Mouse (Mus musculus) kidney, adult 18-20 months (tissue): ENCODE data around the gene Ttc36.

Experiments used
- DNase-seq: peaks from one replicate; pipeline ENCODE4 v3.0.0; 2021

Gene Ttc36

DNA sequence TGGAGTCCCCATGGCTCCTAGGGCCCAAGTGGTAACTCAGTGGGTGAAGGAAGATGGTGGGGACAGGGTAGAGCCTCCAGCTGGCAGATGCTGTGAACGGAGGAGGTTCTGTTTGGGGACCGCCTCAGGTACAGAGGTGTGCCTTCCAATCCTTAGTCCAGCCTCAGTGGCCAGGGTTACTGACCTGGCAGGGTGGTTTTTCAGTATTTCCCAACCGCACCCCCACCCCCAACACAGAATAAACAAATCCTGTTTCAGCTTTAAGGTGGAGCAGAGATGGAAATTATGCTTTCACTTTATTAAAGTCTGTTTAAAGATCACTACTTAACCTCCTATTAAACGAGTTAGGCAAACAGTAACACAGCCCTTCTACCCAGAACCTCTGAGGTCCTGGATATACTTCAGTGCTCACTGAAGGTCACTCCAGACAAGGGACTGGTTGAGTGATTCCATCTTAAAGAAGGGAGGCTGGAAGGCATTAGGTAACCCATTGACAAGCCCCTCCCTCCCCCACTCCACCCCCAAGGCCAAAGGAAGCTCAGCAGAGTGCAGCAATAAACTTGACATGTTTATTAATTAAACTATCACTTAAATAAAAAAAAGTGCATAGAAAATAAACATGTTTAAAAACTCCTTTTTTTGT, at the start of gene Ttc36:
Gene Ttc36, minus strand, starts transcription at position 265 of the 643 bp plus-strand sequence.
- DNase-seq = peak; percentile 81

- no peak for DNase-seq
Observed at GRCm38 (mm10) chr9:44847446-44847845, 44.6 kb upstream of the Ttc36 start.

- DNase-seq = peak; percentile 36
Observed at GRCm38 (mm10) chr9:44841241-44841640, 38.4 kb upstream of the Ttc36 start.

DNA sequence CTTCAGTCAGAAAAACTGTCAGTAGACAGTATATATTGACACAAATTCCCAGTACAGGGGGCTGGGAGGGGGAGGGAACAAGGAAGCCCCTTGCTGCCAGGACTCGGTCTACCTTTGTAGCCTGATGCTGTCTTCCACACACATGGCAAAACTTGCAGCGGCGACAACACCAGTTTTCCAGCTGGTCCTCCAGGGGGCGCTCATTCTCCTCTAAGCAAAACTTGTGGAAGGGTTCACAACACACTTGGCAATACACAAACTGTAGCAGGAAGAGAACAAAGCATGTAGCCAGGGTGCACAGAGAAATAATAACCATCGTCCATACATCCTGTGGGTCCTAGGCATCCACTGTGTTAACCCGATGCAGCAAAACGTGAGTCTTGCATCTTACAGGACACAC, 33.6 kb upstream of the Ttc36 start:
- peak; percentile 68 for DNase-seq

DNA sequence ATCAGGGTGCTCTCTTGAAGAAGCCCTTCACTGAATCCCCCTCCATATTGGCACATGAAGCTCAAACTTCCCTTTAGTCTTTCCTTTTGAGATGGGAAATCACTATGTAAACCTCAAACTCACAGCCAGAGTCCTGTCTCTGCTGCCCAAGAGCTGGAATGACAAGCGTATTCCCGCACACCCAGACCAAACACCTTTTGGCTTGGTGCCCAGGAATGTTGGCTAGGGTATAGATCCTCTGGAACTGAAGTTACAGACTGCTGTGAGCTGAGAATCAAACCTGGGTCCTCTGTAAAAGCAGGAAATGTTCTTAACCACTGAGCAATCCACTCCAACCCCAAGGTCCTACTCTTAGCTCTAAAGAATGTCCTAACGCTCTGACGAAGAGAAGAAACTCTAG, 29.5 kb upstream of the Ttc36 start:
- DNase-seq = peak; percentile 59

- DNase-seq = no peak
Observed at GRCm38 (mm10) chr9:44830506-44830905, 27.6 kb upstream of the Ttc36 start.

DNA sequence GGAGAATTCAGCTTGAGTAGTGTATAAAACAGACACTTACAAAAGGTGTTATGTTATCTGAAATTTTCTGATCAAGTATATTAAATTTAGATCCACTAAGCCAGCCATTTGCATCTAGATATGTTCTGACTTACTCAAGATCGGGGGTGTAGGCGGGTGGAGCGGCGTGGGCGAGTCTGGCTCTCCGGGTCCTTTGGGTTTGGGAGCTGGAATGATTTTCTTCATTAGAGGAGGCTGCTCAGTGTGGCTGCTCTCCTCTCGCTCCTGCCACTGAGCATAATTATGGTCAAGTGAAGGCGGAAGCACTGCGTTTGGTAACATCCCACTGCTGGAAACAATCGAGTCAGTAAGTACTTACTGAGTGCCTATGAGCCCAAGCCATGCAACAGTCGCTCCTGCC, 26.1 kb upstream of the Ttc36 start:
- no peak for DNase-seq

- no peak for DNase-seq
Observed at GRCm38 (mm10) chr9:44826660-44827059, 23.8 kb upstream of the Ttc36 start.

GRCm38 (mm10) chr9:44819920-44820827, 17.3 kb upstream of the Ttc36 start:
- no peak for DNase-seq

- no peak for DNase-seq
Observed at GRCm38 (mm10) chr9:44817522-44817921, 14.7 kb upstream of the Ttc36 start.

GRCm38 (mm10) chr9:44814179-44814578, 11.3 kb upstream of the Ttc36 start:
- DNase-seq = no peak

DNA sequence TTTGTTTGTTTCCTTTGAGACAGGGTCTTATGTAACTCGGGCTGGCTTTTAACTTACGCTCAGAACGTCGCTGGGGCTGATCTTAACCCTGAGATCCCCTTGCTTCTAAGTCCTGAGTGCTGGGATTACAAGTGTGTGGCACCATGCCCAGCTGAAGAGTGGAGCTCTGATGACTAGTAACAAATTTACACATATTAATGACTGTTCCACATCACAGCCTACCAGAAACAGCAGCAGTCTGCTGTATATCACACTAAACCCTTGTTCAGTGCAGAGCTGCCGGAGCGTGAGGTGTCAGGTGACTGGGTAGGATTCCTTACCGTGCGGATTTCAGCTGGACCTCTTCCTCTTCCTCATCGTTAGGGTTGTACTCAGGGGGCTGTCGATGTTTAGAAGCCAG, 7.4 kb upstream of the Ttc36 start:
- no peak for DNase-seq

DNA sequence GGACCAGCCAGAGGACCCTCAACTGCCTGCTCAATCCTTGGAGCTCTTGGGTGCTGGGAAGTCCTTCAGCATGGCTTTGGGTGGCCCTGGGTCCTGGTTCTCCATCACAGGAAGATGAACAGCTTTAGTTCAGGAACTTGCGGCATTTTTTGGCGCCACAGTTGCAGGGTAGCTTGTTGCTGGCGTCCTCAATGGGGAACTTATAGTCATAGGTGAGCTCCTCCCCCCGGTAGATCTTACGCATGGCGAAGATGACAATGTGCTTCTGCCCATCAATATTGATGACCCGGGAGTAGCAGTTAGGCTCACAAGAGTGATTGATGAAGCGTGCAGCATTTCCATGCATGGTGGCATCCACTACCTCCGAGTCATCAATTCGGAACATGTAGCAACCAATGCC, 4.9 kb upstream of the Ttc36 start:
- DNase-seq = no peak

DNA sequence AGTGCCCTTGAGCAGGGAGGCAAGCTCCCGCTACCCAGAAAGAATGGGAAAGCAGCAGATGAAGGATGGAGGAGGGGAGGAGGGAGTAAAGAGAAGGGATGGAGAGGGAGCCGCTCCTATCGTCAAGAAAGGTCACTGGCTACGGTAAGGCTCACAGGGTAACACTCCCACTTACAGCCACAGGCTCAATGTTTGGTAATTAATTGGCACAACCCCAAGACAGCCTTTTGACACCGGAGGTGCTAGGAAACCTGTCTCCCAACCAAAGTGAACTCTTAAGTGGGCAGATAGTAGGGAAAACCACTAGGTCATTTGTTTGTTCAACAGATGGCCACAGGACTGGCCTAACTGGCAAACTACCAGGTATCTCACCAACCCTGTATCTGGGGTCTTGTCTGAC, 4.3 kb upstream of the Ttc36 start:
- no peak for DNase-seq

DNA sequence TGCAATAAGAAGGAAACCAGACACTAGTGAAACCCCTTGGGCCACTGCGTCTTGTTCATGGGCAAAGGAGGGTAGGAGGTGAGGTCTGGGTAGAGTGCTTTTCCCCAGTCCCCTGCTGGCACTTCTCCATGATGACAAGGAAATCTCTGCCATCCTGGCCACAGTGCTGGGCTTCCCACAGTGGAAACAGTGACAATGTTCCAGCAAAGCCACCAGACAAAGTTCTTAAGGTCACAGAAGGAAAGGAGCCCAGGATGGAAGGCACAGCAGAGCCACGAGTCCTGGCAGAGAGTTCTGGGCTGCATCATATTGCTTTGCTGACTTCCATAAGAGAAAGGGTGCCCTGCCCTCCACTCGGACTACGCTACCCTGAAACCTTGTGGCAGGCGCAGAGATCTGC, 2.7 kb upstream of the Ttc36 start:
- DNase-seq = no peak

DNA sequence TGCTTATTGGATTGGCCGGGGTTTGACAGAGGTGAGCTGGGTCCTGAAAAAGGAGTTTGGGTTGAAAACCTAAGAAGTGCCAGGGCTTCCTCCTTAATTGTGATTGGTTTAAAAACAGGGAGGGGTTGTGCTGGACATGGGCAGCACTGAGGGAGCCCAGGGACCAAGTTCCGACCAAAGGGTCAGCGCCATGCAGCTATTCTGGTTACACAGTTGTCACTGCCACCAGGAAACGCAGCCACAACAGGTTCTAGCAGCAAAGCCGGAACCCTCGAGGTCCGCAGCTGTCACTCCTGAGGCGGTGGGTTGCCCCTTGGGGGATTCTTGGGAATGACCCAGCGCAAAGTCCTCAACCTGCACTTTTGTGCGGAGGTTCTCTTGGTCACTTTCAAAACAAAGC, 1.8 kb upstream of the Ttc36 start:
- peak; percentile 54 for DNase-seq

- DNase-seq = peak; percentile 43
Observed at GRCm38 (mm10) chr9:44801669-44802068, 1.2 kb downstream of the Ttc36 start.

DNA sequence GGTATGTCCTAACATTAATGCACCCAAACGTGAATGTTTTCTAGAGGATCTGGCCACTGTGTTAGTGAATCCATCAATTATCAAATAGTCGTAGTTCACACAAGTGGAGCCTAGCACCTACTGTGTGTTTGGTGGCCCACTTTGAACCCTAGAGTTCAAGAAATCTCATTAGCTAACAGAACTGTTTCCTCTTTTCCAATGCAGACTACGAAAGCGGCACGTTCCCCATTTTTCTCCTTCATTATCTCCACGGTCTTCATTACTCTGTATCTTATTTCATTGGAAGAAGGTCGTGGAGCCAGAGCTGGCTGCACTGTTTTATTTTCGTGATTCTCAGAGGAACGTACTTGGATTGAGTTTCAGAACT, 2.9 kb downstream of the Ttc36 start:
- no peak for DNase-seq

- peak; percentile 94 for DNase-seq
Observed at GRCm38 (mm10) chr9:44799102-44799957, 3.5 kb downstream of the Ttc36 start, which contains the start of gene Tmem25. Tmem25 (minus strand) TSS chr9:44799307.

- peak; percentile 28 for DNase-seq
Observed at GRCm38 (mm10) chr9:44798298-44798697, 4.6 kb downstream of the Ttc36 start.

DNA sequence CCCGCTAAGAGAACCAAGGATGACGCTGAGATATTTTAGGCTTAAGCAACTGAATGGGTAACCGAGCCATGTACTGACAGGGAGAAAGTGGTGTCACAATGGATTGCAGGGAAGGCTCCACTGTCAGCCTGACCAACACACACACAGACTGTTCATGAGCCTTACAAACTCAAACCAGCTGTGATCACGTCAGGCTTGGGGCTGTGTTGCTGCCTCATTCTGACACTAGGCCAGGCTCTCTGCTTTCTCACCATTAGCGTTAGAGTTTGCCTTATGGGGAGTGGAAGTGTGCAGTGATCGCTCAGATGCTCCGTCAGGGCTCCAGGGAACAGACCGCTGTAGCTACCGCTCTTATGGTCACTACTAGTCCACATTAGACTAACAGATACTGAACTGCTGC, 10.0 kb downstream of the Ttc36 start:
- no peak for DNase-seq

GRCm38 (mm10) chr9:44772750-44773651, 29.9 kb downstream of the Ttc36 start:
- DNase-seq = peak; percentile 95
